9 mouse cellular contexts compared by ENCODE assay signal in the genomic region with DNA sequence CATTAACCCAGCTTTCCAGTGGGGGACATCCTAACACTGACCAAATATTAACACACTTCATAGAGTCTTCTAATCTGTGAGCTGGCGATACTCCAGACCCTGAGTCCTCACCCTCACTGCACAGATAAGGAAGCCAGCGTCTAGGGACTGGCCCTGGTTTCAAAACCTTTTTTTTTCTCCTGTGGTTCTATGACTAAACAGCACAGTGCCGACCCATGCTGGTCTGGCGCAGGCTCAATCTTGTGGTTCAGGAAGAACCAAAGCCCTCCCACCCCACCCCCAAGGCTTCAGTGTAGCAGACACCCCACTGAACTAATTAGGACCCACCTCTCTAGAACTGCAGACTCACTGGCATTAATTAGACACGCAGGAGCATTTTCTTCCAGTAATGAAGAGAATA.
DNase-seq lines count a peak whose midpoint lies in the region; ATAC-seq lines count a peak whose summit lies in the region.
"Had no signal": no experiment of that assay in that cellular context is flagged by ENCODE, and none has a peak within 500 bp of the region (broad histone marks: within the 10 kb centered on the region; RNA-seq: fewer than 3 reads in every experiment).

No protein-coding gene starts in this region.

- 47% methylated on average over 5 of the region's 5 CpGs for WGBS in midbrain, embryonic 16.5 days
- WGBS in midbrain, embryonic 10.5 days, result 79% methylated on average over 5 of the region's 5 CpGs
- WGBS in heart, embryonic 16.5 days, result 17% methylated on average over 5 of the region's 5 CpGs

- H3K4me2 ChIP-seq in midbrain, embryonic 16.5 days (ENCODE audit: low read length), result no peak overlapping the region
- H3K4me2 ChIP-seq in heart, embryonic 16.5 days (ENCODE audit: low read depth, low read length), result no peak overlapping the region

- no peaks in the 10 kb centered on the region for H3K36me3 ChIP-seq in midbrain, embryonic 16.5 days (ENCODE audit: control insufficient read depth, insufficient read depth, low read length)
- no peaks in the 10 kb centered on the region for H3K36me3 ChIP-seq in midbrain, embryonic 10.5 days
- no peaks in the 10 kb centered on the region for H3K36me3 ChIP-seq in heart, embryonic 16.5 days (ENCODE audit: control insufficient read depth, insufficient read depth)
- H3K36me3 ChIP-seq in splenic B cell, adult 2 months (ENCODE audit: control insufficient read depth, insufficient read depth, low read length, poor library complexity, severe bottlenecking), result no peaks in the 10 kb centered on the region

- peaks cover 3% of the 10 kb centered on the region; the same call in 1 of the 2 replicates for H3K4me1 ChIP-seq in midbrain, embryonic 16.5 days (ENCODE audit: control insufficient read depth, insufficient read depth, low read length)
- peaks cover 9% of the 10 kb centered on the region; the same call in 1 of the 2 replicates for H3K4me1 ChIP-seq in midbrain, embryonic 10.5 days
- H3K4me1 ChIP-seq in heart, embryonic 16.5 days (ENCODE audit: control insufficient read depth, insufficient read depth, low read length), result peaks cover 35% of the 10 kb centered on the region

- ATAC-seq in midbrain, embryonic 16.5 days, result 0 out of 2 replicates have a peak, but pooled peaks have one; percentile 57
- peak; percentile 61 for ATAC-seq in heart, embryonic 16.5 days (replicated peaks; ENCODE audit: extremely low read depth, insufficient read depth, low FRiP score)

- H3K27ac ChIP-seq in midbrain, embryonic 16.5 days (ENCODE audit: low read length), result no peak overlapping the region
- H3K27ac ChIP-seq in midbrain, embryonic 10.5 days (replicated peaks), result no peak overlapping the region
- peak overlapping the region; percentile 9 for H3K27ac ChIP-seq in heart, embryonic 16.5 days (ENCODE audit: low read length)

- no peaks in the 10 kb centered on the region for H3K27me3 ChIP-seq in midbrain, embryonic 16.5 days (ENCODE audit: control insufficient read depth, insufficient read depth, low read depth, low read length)
- no peaks in the 10 kb centered on the region for H3K27me3 ChIP-seq in midbrain, embryonic 10.5 days (ENCODE audit: low read depth, poor library complexity, severe bottlenecking)
- H3K27me3 ChIP-seq in heart, embryonic 16.5 days (ENCODE audit: control insufficient read depth, insufficient read depth, low read length), result no peaks in the 10 kb centered on the region
- no peaks in the 10 kb centered on the region for H3K27me3 ChIP-seq in splenic B cell, adult 2 months (ENCODE audit: control insufficient read depth, insufficient read depth, low read length, poor library complexity, severe bottlenecking)

- no peak for DNase-seq in midbrain, embryonic 10.5 days (ENCODE audit: low spot score)
- peak; percentile 33 for DNase-seq in adrenal gland, postnatal 25 days
- peak; percentile 53 for DNase-seq in splenic B cell, adult 2 months (ENCODE audit: low read depth, low spot score)
- DNase-seq in left cerebral cortex, adult 8-10 months (ENCODE audit: low spot score in 2 of 2), result no peak
- no peak for DNase-seq in kidney, adult 18-20 months
- DNase-seq: cerebellum, adult 2 months; kidney, postnatal 10 days had no signal

- no peaks in the 10 kb centered on the region for H3K9me3 ChIP-seq in midbrain, embryonic 16.5 days (replicated peaks; ENCODE audit: control insufficient read depth, low read length, poor library complexity, severe bottlenecking)
- no peaks in the 10 kb centered on the region for H3K9me3 ChIP-seq in midbrain, embryonic 10.5 days (replicated peaks)
- no peaks in the 10 kb centered on the region for H3K9me3 ChIP-seq in heart, embryonic 16.5 days (replicated peaks; ENCODE audit: control insufficient read depth, low read length)

- H3K9ac ChIP-seq in midbrain, embryonic 16.5 days (ENCODE audit: low read depth, low read length), result no peak overlapping the region
- H3K9ac ChIP-seq in heart, embryonic 16.5 days (ENCODE audit: low read length), result 0 out of 2 replicates have a peak overlapping the region, but pooled peaks have one; percentile 26

- H3K4me3 ChIP-seq in midbrain, embryonic 16.5 days (ENCODE audit: low read depth, low read length), result no peak overlapping the region
- H3K4me3 ChIP-seq in midbrain, embryonic 10.5 days, result no peak overlapping the region
- no peak overlapping the region for H3K4me3 ChIP-seq in heart, embryonic 16.5 days (ENCODE audit: low read length)

Comparison
In these comparisons a context has a peak if more than half of its experiments do, and no peak if none do; other contexts are left out.
1. DNase-seq: peak in adrenal gland, postnatal 25 days (single experiment) and splenic B cell, adult 2 months (single experiment); none in midbrain, embryonic 10.5 days (single experiment), left cerebral cortex, adult 8-10 months (0 of 2) and kidney, adult 18-20 months (single experiment).